Mouse (Mus musculus): ENCODE measurements at regions not wholly inside any gene's neighbourhood (a gene's known extent, or its start where the extent isn't known, plus 50 kb on each side); places are given as distances from the start of the nearest gene placed in this dataset.

DNA sequence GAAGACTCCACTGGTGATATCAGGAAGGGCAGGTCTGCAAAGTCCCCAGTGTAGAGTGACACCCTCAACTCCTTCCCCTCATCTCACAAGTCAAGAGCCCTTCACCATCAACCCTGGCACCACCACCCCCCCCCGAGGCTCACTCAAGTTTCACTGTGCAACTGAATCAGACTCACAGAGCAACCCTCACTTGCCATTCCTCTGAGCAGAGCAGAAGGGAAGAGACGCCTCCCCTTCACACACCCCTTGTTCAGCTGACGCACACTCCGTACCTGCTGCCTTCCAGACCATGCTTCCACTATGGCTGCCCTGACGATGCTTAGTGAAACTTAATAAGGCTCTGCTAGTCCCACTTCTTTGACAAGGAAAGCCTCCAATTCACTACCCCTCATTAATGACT lies 174.4 kb upstream of the Irf2bp2 start:
- TF ChIP-seq CTCF (conservative IDR thresholded peaks at IDR 0.05; ENCODE audit: low read length) (no peak), POU5F1 (IDR thresholded peaks at IDR 0.05; ENCODE audit: borderline replicate concordance, low read length) (no peak), NANOG (IDR thresholded peaks at IDR 0.05; ENCODE audit: borderline replicate concordance, low read length) (no peak)

All from E14TG2a.4 (cell line).